Mouse (Mus musculus): ENCODE measurements around the gene Palld.

DNA sequence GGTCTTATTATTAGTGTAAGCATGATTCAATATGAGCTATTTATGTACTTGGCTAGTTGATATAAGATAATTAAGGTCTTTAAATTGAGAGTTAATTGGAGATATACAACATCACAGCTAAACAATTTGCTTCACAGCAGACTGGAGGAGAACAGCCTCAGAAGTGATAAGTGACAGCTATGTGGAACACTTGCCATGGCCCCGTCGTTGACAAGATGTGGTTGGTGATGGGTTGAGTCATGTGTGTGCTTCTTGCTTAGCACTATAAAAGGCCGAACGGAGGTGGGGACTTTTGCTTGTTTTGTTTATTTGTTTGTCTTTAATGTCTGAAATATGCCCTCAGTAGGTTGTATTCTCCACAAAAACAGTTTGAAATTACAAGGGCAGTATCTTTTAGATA is 51.2 kb downstream of the Palld start:
- TF ChIP-seq CTCF (conservative IDR thresholded peaks at IDR 0.05; ENCODE audit: low read length) (no peak), NANOG (IDR thresholded peaks at IDR 0.05; ENCODE audit: borderline replicate concordance, low read length) (no peak), POU5F1 (IDR thresholded peaks at IDR 0.05; ENCODE audit: borderline replicate concordance, low read length) (no peak)

Measured in E14TG2a.4 (cell line).